Comparison of ENCODE assay signal across 18 mouse cellular contexts in the genomic region with DNA sequence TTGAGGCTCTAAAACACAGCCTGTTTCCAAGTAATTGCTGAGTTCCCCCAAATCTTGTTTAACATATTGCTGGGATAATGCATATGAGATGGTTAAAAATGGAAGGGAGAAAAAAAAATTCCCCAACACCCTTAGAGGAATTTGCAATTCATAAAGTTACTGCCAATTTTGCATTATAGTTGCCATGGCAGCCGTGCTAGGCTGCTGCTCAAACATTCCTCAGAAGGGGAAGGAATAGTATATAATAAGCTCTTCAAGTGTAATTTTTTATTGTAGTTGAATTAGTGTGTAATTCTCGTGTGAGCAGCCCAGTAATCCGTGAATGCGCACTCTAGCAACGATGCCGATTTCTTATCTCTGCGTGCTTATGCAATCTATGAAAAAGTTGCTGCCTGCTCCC. TPM values are rescaled to one million over a fixed set of nuclear protein-coding genes. Genes with fewer than 3 reads are reported as not detected.
DNase-seq lines count a peak whose midpoint lies in the region; TF ChIP-seq lines count a peak whose summit lies in the region.
"Had no signal": no experiment of that assay in that cellular context is flagged by ENCODE, and none has a peak within 500 bp of the region (broad histone marks: within the 10 kb centered on the region; RNA-seq: fewer than 3 reads in every experiment).

No protein-coding gene starts in this region.

- TF ChIP-seq CTCF in cortical plate, adult 2 months (IDR thresholded peaks at IDR 0.05; ENCODE audit: extremely low read depth, insufficient read depth, low read length): no peak

- peaks cover 7% of the 10 kb centered on the region for H3K4me1 ChIP-seq in cortical plate, adult 2 months (ENCODE audit: control insufficient read depth, insufficient read depth, low read length)

- H3K4me3 ChIP-seq in cortical plate, adult 2 months (ENCODE audit: insufficient read depth, low read length): no peak overlapping the region
- H3K4me3 ChIP-seq: kidney, embryonic 15.5 days; neural tube, embryonic 12.5 days had no signal

- H3K27ac ChIP-seq in cortical plate, adult 2 months (ENCODE audit: insufficient read depth, low read length): 0 out of 2 replicates have a peak overlapping the region, but pooled peaks have one; percentile 21
- H3K27ac ChIP-seq: kidney, embryonic 15.5 days; neural tube, embryonic 12.5 days had no signal

- DNase-seq in layer of hippocampus, adult 11-12 months (ENCODE audit: low spot score): peak; percentile 43
- no peak for DNase-seq in layer of hippocampus, postnatal 10 days (ENCODE audit: low spot score in 2 of 2)
- DNase-seq in layer of hippocampus, adult 9-11 months: peak; percentile 64
- DNase-seq in right cerebral cortex, postnatal 10 days (ENCODE audit: low spot score in 2 of 2): peak; percentile 75 to 87
- no peak for DNase-seq in urinary bladder, adult 2 months (ENCODE audit: low spot score)
- DNase-seq in gastrocnemius, postnatal 4 days (ENCODE audit: low spot score in 2 of 2): no peak
- DNase-seq: adrenal gland, postnatal 25 days; cerebellum, adult 8-10 months; heart, adult 18-20 months; heart, postnatal 4 days; liver, postnatal 0 days had no signal

- TF ChIP-seq POLR2A in cortical plate, adult 2 months (IDR thresholded peaks at IDR 0.05; ENCODE audit: extremely low read depth, insufficient read depth, low read length): no peak

RNA-seq across cellular contexts. Expression of a gene that starts 1.2 kb away (rescaled TPM):
- under 1 TPM in 1 of 2 experiments, not detected in 1; 0.21 TPM for total RNA-seq in layer of hippocampus, postnatal 10 days (2021)
- polyA plus RNA-seq in cortical plate, adult 2 months (2012; rRNA removed): 0.15 and 0.26 TPM in 2 replicates
- not detected in 2 replicates for polyA plus RNA-seq in urinary bladder, adult 2 months (2012; rRNA removed)
- total RNA-seq in gastrocnemius, postnatal 4 days (2021): not detected
- total RNA-seq: adrenal gland, postnatal 25 days; CH12.LX; heart, adult 18-20 months; heart, postnatal 4 days; megakaryocyte, adult 5-6 weeks had no signal
- polyA plus RNA-seq: liver, postnatal 0 days; stomach, embryonic 16.5 days had no signal

RNA-seq across cellular contexts. Expression of a gene that starts 39.9 kb away (rescaled TPM):
- total RNA-seq in layer of hippocampus, postnatal 10 days (2021): 10 to 100 TPM; 19.4 to 23.4 TPM
- 27.5 and 28.1 TPM in 2 replicates for polyA plus RNA-seq in cortical plate, adult 2 months (2012; rRNA removed)
- 18.9 and 19.3 TPM in 2 replicates for polyA plus RNA-seq in urinary bladder, adult 2 months (2012; rRNA removed)
- 10 to 100 TPM; 17.0 TPM for total RNA-seq in gastrocnemius, postnatal 4 days (2021)

RNA-seq across cellular contexts. Expression of a gene that starts 40.2 kb away (rescaled TPM):
- total RNA-seq in layer of hippocampus, postnatal 10 days (2021): under 1 TPM; 0.76 to 0.82 TPM
- polyA plus RNA-seq in cortical plate, adult 2 months (2012; rRNA removed): 0.85 and 1.4 TPM in 2 replicates
- not detected in 2 replicates for polyA plus RNA-seq in urinary bladder, adult 2 months (2012; rRNA removed)
- not detected for total RNA-seq in gastrocnemius, postnatal 4 days (2021)
- total RNA-seq: adrenal gland, postnatal 25 days; heart, postnatal 4 days; megakaryocyte, adult 5-6 weeks had no signal
- polyA plus RNA-seq: embryonic facial prominence, embryonic 11.5 days; liver, postnatal 0 days; stomach, embryonic 16.5 days had no signal

Comparison
In these comparisons a context has a peak if more than half of its experiments do, and no peak if none do; other contexts are left out.
1. DNase-seq: peak in layer of hippocampus, adult 11-12 months (single experiment), layer of hippocampus, adult 9-11 months (single experiment) and right cerebral cortex, postnatal 10 days (2 of 2); none in layer of hippocampus, postnatal 10 days (0 of 2), urinary bladder, adult 2 months (single experiment) and gastrocnemius, postnatal 4 days (0 of 2).